Mouse (Mus musculus) T-cell, adult 2 months (primary cell): ENCODE data around the gene Decr2.
"Not testable (repeated sequence)": the region's sequence is repeated elsewhere in the genome, so short reads cannot be mapped to it uniquely, and the experiment has no call there.

ENCODE experiments used
- DNase-seq: peaks from one replicate; pipeline ENCODE4 v3.0.0; 2022; ENCODE audit warnings: low spot score

Decr2 gene

DNA sequence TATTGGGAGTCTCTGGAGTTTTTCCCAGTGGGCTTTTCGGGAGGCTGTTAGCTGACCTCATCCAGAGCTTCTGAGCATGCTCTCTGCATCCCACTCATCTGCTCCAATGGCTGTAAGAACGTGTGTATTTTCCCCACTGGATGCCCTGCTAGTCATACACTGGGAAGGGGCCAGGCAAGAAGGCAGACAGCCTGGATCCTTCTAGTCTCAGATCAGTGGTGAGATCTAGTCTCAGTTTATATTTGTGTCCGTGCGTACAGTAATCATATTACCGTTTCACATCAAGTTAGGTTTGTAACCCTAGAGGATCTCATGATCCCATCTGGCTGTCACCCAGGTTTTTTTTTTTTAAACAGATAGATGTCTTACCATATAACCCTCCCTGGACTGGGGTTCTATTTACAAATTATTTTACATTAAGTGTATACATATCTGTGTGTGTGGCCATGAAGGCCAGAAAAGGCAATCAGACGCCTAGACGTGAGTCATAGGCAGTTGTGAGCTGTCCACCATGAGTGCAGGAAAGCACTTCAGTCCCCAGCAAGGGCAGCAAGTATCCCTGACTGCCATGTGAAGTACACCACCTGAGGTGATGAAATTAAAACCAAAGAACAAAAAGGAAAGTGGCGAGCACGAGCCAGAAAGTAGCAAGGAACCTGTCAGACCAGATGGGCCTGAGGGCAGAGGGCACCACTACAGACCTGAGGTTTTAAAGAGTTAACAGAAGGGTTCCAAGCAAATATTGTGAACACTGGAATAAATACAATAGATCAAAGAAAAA lies 32.2 kb downstream of the Decr2 start:
- no peak for DNase-seq

DNA sequence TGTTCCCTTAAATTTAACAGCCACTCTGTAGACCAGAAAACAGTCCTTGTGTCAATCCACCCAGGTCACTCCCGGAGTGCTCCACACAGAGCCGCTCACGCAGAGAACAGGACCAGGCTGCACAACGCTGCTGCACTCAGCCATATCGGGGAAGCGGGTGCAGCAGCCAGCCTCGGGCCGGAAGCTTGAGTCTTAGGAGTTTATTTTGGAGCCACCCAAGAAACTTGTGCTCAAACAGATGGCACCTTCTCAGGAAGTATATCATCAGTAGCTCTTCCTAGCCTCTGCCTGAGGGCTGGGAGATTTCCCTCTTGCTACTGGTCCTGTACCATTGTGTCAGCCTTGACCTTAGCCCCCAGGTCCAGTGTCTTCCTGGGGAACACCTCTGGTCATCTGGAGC lies 32.9 kb downstream of the Decr2 start:
- DNase-seq = no peak

DNA sequence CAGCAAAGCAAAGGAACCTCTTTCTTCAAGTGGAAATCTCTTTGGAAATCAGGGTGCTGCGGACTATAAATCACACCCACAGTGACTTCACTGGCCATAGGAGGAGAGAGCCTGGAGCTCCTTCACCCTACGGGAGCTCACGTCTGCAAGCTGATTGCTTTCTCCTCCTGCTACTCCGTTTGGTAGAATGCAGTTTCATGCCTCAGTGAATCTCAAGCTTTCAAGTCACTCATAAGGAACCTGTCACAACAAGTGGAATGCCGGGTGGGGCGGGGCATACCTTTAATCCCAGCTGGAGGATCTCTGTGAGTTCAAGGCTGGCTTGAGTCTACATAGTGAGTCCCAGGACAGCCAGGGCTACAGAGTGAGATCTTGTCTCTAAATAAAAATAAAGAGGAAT lies 35.0 kb downstream of the Decr2 start:
- DNase-seq = no peak

DNA sequence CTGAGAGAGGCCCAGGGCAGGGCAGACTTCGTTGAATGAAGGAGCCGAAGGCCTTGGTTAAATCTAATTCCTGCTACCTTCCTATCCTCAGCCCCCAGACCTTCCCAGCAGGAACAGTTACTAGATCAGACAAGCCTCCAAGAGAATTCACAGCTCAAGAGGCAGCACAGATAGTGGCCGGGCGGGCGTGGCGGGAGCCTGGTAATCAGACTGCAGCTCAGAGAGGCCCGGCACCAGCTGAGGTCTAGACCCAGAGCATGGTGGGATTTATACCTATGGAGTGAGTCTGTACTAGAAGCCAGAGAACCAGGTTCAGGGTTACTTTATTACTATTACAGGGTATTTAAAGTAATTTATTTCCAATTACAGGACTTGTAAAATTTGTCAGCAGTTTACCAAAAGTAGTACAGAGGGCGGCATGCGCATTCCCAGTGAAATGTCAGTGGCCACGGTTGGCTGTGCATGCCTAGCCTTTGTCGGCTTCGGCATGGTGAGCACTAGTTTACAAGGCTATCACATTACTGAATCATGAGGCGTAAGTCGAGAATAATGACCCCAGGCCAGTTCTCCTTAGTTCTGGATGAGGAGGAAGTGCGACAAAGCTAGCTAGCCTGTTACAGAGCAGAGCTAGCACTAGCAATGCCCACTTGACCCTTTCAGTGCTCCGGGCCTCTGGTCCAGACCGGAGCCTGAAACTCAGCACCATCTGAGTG lies 35.8 kb downstream of the Decr2 start:
- no peak for DNase-seq

DNA sequence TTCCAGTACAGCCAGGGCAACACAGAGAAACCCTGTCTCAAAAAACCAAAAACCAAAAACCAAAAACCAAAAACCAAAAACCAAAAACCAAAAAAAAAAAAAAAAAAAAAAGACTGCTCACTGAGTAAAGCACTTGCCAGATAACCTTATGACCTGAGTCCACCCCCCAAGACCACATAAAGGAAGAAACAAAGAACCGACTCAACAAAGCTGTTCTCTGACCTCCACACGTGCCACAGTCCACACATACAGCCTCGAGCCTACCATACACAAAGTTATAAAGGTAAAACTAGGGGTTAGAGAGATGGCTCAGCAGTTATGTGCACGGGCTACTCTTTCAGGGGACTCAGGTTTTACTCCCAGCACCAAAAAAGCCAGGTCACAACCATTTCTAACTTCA lies 37.4 kb downstream of the Decr2 start:
- DNase-seq = no peak

DNA sequence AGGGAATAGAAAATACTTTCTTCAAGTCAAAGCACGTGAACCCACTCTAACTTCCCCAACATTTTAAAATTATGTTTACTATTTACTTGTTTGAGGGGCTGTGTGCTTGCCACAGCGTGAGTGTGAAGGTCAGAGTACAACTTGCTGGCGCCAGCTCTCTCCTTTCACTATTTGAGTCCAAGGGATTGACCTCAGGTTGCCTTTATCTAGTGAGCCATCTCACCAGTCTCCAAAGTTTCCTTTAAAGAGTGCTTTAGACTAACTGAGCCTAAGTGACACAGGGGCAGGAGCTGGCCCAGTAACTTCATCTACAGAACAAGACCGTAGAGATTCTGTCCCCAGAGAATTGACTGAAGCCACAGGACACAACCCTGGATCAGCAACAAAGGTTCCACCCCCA lies 38.1 kb downstream of the Decr2 start:
- no peak for DNase-seq

DNA sequence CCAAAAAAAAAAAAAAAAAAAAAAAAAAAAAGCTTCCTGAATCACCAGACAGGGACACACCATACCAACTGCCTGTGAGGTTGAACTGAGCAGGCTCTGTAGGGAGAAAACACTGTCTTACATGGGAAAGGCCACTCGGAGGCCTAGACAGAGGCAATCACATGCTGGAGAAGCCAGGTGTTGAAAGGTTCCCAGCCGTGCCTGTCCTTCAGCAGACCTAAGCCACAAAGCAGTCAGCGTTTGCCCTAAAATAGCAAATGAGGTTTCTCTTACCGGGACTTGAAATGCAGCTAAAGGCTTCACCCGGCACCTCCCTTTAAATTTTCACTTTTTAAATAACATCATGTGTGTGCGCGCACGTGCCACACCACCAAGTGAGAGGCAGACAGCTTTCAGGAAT lies 42.0 kb downstream of the Decr2 start:
- no peak for DNase-seq

DNA sequence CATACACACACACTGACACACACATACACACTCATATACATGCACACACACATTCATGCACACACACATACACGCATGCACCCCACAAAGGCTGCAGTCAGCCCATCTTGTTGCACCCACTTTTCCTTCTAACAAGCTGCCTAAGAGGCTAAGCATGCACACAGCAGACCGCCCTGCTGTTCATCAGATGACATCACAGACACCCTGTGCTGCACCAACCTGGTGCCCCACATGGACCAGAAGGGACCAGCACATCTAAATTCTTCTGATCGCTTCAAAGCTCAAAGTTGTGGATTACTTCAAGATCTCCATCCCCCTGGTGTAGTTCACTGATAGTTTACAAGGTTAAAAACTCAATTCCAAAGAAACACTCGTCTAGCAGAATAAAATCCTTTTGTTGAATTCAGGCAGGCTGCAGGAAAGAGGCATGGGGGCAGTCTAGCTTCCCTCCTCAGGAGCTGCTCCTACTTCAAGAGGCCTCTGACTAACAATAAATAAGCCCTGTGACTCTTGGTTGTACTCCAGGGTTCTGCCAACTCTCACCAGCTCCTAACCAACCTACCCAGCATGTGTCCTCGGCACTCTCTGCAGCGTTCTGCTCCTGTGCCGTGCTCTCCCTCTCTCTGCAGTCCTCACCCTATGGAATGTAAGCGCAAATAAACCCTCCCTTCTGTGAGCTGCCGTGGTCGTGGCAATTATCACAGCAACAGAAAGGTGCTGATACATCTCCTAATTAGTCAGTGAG lies 43.7 kb downstream of the Decr2 start:
- no peak for DNase-seq

DNA sequence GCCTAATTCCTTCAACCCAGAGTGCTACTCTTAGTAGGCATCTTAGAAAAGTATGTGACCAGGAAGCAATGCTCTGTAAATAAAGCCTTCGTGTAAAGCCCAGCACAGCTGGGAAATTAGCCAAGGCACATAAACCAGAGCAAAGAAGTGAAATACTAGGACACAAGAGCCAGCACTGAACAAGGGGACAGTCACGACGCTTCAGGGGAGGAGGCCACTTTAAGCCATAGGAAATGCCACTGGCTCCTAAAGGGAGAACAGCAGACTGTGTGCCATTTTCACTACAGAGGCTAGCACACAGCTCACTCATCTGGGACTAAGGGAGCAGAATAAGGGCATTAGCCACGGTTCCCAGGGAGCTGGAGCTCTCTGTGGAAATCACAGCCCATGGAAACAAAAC lies 44.9 kb downstream of the Decr2 start:
- no peak for DNase-seq

DNA sequence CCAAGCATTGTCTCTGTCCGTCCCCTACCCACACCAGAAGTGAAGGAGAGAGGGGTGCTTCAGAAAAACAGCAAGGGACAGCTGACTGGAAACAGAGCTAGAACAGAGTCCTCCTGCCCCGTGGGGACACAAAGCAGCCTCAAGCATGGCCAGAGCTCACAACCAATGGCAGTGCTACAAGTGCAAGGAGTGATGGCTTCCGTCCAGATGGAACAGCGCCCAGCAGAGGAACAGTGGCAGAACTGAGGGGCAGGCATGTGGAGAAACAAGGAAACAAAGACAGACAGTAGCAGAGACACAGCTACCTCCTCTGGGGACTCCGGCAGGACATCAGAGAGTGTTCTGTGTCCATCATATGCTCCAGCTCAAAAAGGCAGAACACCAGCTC lies 46.9 kb downstream of the Decr2 start:
- DNase-seq = no peak

DNA sequence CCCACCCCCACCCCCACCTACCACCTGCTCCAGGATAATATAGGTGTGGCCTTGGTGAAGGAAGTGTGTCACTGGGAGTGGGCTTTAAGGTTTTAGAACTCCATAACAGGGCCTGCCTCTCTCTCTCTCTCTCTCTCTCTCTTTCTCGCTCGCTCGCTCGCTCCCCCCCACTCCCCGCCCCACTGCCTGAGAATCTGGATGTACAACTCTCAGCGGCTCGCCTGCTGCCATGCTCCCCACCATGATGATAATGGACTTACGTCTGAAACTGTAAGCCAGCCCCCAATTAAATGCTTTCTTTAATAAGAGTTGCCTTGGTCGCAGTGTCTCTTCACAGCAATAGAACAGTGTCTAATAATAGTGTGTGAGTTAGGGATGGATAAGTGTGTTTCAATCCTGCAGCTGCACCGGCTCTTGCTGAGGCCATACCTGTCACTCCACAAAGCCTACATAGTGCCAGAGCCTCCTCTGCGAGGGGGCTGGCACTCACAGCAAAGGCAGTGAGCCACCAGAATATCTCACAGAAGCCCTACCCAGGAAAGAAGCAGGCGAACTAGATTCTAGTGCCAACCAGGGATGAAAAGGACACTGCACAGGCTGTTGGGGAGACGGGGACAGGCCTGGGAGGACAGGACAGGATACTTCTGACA lies 47.4 kb downstream of the Decr2 start:
- no peak for DNase-seq

DNA sequence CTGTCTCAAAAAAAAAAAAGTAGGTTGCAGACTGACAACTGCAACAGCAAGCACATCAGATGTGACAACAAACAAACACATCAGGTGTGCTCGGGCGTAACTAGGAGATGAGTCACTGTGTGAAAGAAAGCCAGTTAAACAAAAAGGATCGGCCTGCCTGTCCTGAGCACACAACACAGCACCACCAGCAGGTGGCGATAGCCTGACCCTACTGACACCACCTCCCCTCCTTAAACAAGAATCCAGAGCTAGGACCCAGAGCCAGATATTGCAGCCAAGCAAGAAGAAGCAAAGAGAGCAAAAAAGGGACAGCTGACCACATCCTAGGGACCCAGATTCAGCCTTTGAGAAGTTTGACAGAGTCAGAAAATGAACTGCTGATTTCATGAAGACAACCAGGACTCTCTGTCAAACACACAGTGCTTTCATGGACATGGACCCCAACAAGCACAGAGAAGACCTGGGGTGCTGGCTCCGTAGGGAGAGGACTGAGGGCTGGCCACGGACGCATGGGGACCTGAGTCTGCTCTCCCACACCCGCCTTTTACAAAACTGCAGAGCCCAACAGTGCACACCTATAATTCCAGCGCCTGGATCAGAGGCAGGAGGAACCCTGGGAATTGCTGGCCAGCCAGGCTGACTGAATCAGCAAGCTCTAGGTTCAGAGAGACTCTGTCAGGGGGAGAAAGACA lies 48.9 kb downstream of the Decr2 start:
- peak; percentile 51 for DNase-seq

DNA sequence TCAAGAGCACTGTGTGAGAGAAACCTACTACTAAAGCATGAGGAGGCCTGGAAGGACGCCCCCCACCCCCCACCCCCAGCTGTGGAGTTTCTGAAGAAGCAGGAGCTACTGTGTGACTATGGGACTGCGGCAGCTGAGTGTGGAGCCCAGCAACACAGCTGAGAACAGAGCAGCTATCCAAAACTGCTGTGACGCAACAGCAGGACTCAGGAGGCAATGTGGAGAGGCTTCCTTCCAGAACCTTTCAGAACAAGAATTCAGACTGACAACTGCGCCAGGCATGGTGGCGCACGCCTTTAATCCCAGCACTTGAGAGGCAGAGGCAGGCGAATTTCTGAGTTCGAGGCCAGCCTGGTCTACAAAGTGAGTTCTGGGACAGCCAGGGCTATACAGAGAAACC lies 49.4 kb downstream of the Decr2 start:
- DNase-seq = not testable (repeated sequence)

DNA sequence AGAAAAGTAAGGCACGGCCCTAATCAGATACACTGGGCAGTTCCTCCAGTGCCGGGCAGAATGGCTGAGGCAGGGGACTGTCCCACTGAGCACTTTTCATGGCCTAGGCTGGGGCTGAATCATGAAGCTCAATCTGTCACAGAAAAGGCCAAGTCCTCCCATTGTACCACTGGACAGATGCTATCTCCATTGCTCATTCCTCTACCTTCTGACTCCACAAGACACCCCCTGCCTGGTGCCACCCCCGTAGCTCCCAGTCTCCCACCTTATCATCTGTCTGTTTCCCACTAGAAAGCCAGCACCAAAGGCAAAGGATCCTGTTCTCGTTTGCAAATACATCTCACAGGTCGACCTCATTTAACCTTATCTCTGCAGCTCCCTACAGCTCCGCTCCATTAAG lies 58.1 kb downstream of the Decr2 start:
- DNase-seq = no peak

DNA sequence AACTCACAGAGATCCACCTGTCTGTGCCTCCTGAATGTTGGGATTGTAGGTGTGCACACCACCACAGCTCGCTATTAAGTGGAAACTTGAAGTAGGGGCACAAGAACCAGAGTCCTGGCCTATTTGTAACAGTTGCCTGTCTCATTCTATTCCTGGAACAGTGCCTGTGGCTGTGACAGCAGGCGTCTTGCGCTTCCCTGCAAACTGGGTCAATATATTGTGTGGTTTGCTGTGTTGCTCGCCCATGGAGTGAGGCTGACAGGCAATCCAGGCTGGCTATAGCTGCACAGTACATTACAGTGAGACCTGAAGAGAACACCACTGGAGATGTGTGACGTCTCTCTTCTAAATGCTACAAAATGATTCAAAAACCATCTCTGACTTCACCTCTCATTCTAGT lies 58.6 kb downstream of the Decr2 start:
- DNase-seq = no peak
